ENCODE assay signal across 8 mouse cellular contexts in genomic region chr3:89093175-89093574, GRCm38 (mm10). TPM values are rescaled to one million over a fixed set of nuclear protein-coding genes. Genes with fewer than 3 reads are reported as not detected.
DNase-seq lines count a peak whose midpoint lies in the region; ATAC-seq and TF ChIP-seq lines count a peak whose summit lies in the region.

Gene Rusc1, minus strand, starts transcription at chr3:89093311.

- peak; percentile 46 for DNase-seq in 3134 (ENCODE audit: extremely low read depth, insufficient read length, low spot score)
- peak; percentile 60 to 69 for DNase-seq in adrenal gland, postnatal 4 days (ENCODE audit: low spot score in 2 of 2)
- peak; percentile 91 for DNase-seq in embryonic facial prominence, embryonic 14.5 days (ENCODE audit: low spot score)
- DNase-seq in heart, adult 9 months (ENCODE audit: low spot score in 2 of 2), result peak; percentile 79 to 84
- peak; percentile 83 for DNase-seq in kidney, adult 9 months
- DNase-seq in limb, embryonic 14.5 days (ENCODE audit: low spot score), result peak; percentile 85
- DNase-seq in spleen, postnatal 10 days (ENCODE audit: low spot score in 2 of 2), result peak; percentile 41 to 77

- peak within 1 kb of the TSS; percentile 69 for H3K4me3 ChIP-seq in embryonic facial prominence, embryonic 14.5 days (ENCODE audit: low read depth, low read length)
- peak within 1 kb of the TSS; percentile 69 for H3K4me3 ChIP-seq in limb, embryonic 14.5 days (replicated peaks; ENCODE audit: low read length)
- peak within 1 kb of the TSS; percentile 82 for H3K4me3 ChIP-seq in midbrain, embryonic 16.5 days (ENCODE audit: low read depth, low read length)

- H3K9me3 ChIP-seq in embryonic facial prominence, embryonic 14.5 days (ENCODE audit: control insufficient read depth, low read length), result no peaks in the 10 kb centered on the region
- H3K9me3 ChIP-seq in limb, embryonic 14.5 days (ENCODE audit: control insufficient read depth, low read length), result no peaks in the 10 kb centered on the region
- H3K9me3 ChIP-seq in midbrain, embryonic 16.5 days (replicated peaks; ENCODE audit: control insufficient read depth, low read length, poor library complexity, severe bottlenecking), result no peaks in the 10 kb centered on the region

- WGBS in embryonic facial prominence, embryonic 14.5 days, result 2% methylated on average over 18 of the region's 18 CpGs
- 0% methylated on average over 17 of the region's 18 CpGs for WGBS in limb, embryonic 14.5 days
- under 1% methylated on average over 18 of the region's 18 CpGs for WGBS in midbrain, embryonic 16.5 days

- H3K36me3 ChIP-seq in embryonic facial prominence, embryonic 14.5 days (ENCODE audit: control insufficient read depth, insufficient read depth, low read length), result peaks cover 37% of the 10 kb centered on the region
- H3K36me3 ChIP-seq in limb, embryonic 14.5 days (ENCODE audit: control insufficient read depth, insufficient read depth, low read length), result peaks cover 37% of the 10 kb centered on the region
- H3K36me3 ChIP-seq in midbrain, embryonic 16.5 days (ENCODE audit: control insufficient read depth, insufficient read depth, low read length), result peaks cover 34% of the 10 kb centered on the region

- H3K27me3 ChIP-seq in embryonic facial prominence, embryonic 14.5 days (replicated peaks; ENCODE audit: control insufficient read depth, insufficient read depth, low read length), result peaks cover 4% of the 10 kb centered on the region; the same call in 1 of the 2 replicates
- peaks cover 8% of the 10 kb centered on the region; the same call in 1 of the 2 replicates for H3K27me3 ChIP-seq in limb, embryonic 14.5 days (ENCODE audit: control insufficient read depth, insufficient read depth, low read length)
- H3K27me3 ChIP-seq in midbrain, embryonic 16.5 days (ENCODE audit: control insufficient read depth, insufficient read depth, low read depth, low read length), result no peaks in the 10 kb centered on the region

- H3K27ac ChIP-seq in embryonic facial prominence, embryonic 14.5 days (replicated peaks; ENCODE audit: low read depth, low read length), result no peak within 1 kb of the TSS
- no peak within 1 kb of the TSS for H3K27ac ChIP-seq in limb, embryonic 14.5 days (replicated peaks; ENCODE audit: low read depth, low read length)
- peak within 1 kb of the TSS; percentile 74 for H3K27ac ChIP-seq in midbrain, embryonic 16.5 days (ENCODE audit: low read length)

- peak within 1 kb of the TSS; percentile 76 for H3K9ac ChIP-seq in embryonic facial prominence, embryonic 14.5 days (ENCODE audit: low read depth, low read length)
- H3K9ac ChIP-seq in limb, embryonic 14.5 days (ENCODE audit: low read depth, low read length, severe bottlenecking), result peak within 1 kb of the TSS; percentile 40
- peak within 1 kb of the TSS; percentile 86 for H3K9ac ChIP-seq in midbrain, embryonic 16.5 days (ENCODE audit: low read depth, low read length)

- H3K4me2 ChIP-seq in embryonic facial prominence, embryonic 14.5 days (ENCODE audit: low read depth, low read length), result peak within 1 kb of the TSS; percentile 100
- H3K4me2 ChIP-seq in limb, embryonic 14.5 days (replicated peaks; ENCODE audit: low read depth, low read length, severe bottlenecking), result peak within 1 kb of the TSS; percentile 100
- peak within 1 kb of the TSS; percentile 97 for H3K4me2 ChIP-seq in midbrain, embryonic 16.5 days (ENCODE audit: low read length)

- peak; percentile 59 for ATAC-seq in embryonic facial prominence, embryonic 14.5 days (ENCODE audit: low read depth)
- ATAC-seq in limb, embryonic 14.5 days (ENCODE audit: low FRiP score, low read depth), result peak; percentile 62
- peak; percentile 84 for ATAC-seq in midbrain, embryonic 16.5 days

- TF ChIP-seq POLR2A in limb, embryonic 14.5 days (IDR thresholded peaks at IDR 0.05; ENCODE audit: borderline replicate concordance, extremely low read depth, insufficient read depth, insufficient read length), result no peak

- H3K4me1 ChIP-seq in embryonic facial prominence, embryonic 14.5 days (ENCODE audit: control insufficient read depth, insufficient read depth, low read length), result peaks cover 12% of the 10 kb centered on the region
- peaks cover 28% of the 10 kb centered on the region for H3K4me1 ChIP-seq in limb, embryonic 14.5 days (ENCODE audit: control insufficient read depth, insufficient read depth, low read length)
- peaks cover 19% of the 10 kb centered on the region for H3K4me1 ChIP-seq in midbrain, embryonic 16.5 days (ENCODE audit: control insufficient read depth, insufficient read depth, low read length)

RNA-seq across cellular contexts. Expression of gene Rusc1, which starts in this region (rescaled TPM):
- total RNA-seq in adrenal gland, postnatal 4 days (2021), result 10 to 100 TPM; 21.9 to 27.4 TPM
- polyA plus RNA-seq in embryonic facial prominence, embryonic 14.5 days (2014; fragmentation: Nextera tagmentation; extraction: Ambion mirVana), result 23.5 and 26.5 TPM in 2 replicates
- polyA plus RNA-seq in limb, embryonic 14.5 days (2012; rRNA removed), result 56.6 and 64.2 TPM in 2 replicates
- polyA plus RNA-seq in limb, embryonic 14.5 days (2014; fragmentation: Nextera tagmentation; extraction: Ambion mirVana), result 24.8 and 27.5 TPM in 2 replicates
- polyA plus RNA-seq in midbrain, embryonic 16.5 days (2015; fragmentation: Nextera tagmentation; extraction: Ambion mirVana), result 101 and 103 TPM in 2 replicates
